Mouse (Mus musculus): Measurements from ENCODE around the gene Fam114a1. TPM values are rescaled to one million over a fixed set of nuclear protein-coding genes. Genes with fewer than 3 reads are reported as not detected.

The Fam114a1 gene
- polyA plus RNA-seq, 1 experiment from 2014 or later = 6.6 TPM

- Histone ChIP-seq H3K9ac (ENCODE audit: low read depth, low read length) (no peak overlapping the region), H3K4me3 (ENCODE audit: low read depth, low read length) (no peak overlapping the region), H3K4me2 (ENCODE audit: low read length) (no peak overlapping the region), H3K27ac (ENCODE audit: low read length) (0 out of 2 replicates have a peak overlapping the region, but pooled peaks have one; percentile 31), H3K4me1 (ENCODE audit: control insufficient read depth, insufficient read depth, low read length) (peaks cover 4% of the 10 kb centered on the region; the same call in 1 of the 2 replicates), H3K9me3 (replicated peaks; ENCODE audit: control insufficient read depth, low read length, poor library complexity, severe bottlenecking) (no peaks in the 10 kb centered on the region), H3K36me3 (ENCODE audit: control insufficient read depth, insufficient read depth, low read length) (no peaks in the 10 kb centered on the region), H3K27me3 (ENCODE audit: control insufficient read depth, insufficient read depth, low read depth, low read length) (no peaks in the 10 kb centered on the region)
- peak; percentile 79 for ATAC-seq
- WGBS = 56% methylated on average over 7 of the region's 7 CpGs
Observed at GRCm38 (mm10) chr5:65019823-65020222, 50.0 kb downstream of the Fam114a1 start.

- no peak overlapping the region for H3K27ac ChIP-seq (ENCODE audit: low read length)
- H3K9ac ChIP-seq (ENCODE audit: low read depth, low read length) = no peak overlapping the region
- H3K4me3 ChIP-seq (ENCODE audit: low read depth, low read length) = no peak overlapping the region
- WGBS = 95% methylated on average over 4 of the region's 4 CpGs
- H3K4me1 ChIP-seq (ENCODE audit: control insufficient read depth, insufficient read depth, low read length) = peaks cover 4% of the 10 kb centered on the region; the same call in 1 of the 2 replicates
- no peaks in the 10 kb centered on the region for H3K9me3 ChIP-seq (replicated peaks; ENCODE audit: control insufficient read depth, low read length, poor library complexity, severe bottlenecking)
- ATAC-seq = no peak
- no peaks in the 10 kb centered on the region for H3K36me3 ChIP-seq (ENCODE audit: control insufficient read depth, insufficient read depth, low read length)
- no peaks in the 10 kb centered on the region for H3K27me3 ChIP-seq (ENCODE audit: control insufficient read depth, insufficient read depth, low read depth, low read length)
- H3K4me2 ChIP-seq (ENCODE audit: low read length) = no peak overlapping the region
Observed at GRCm38 (mm10) chr5:65022006-65022405, 52.1 kb downstream of the Fam114a1 start.

- H3K4me1 ChIP-seq (ENCODE audit: control insufficient read depth, insufficient read depth, low read length) = peaks cover 8% of the 10 kb centered on the region; the same call in 1 of the 2 replicates
- ATAC-seq = no peak
- H3K9me3 ChIP-seq (replicated peaks; ENCODE audit: control insufficient read depth, low read length, poor library complexity, severe bottlenecking) = no peaks in the 10 kb centered on the region
- no peak overlapping the region for H3K4me3 ChIP-seq (ENCODE audit: low read depth, low read length)
- 80% methylated on average over 2 of the region's 2 CpGs for WGBS
- no peak overlapping the region for H3K27ac ChIP-seq (ENCODE audit: low read length)
- no peaks in the 10 kb centered on the region for H3K27me3 ChIP-seq (ENCODE audit: control insufficient read depth, insufficient read depth, low read depth, low read length)
- H3K4me2 ChIP-seq (ENCODE audit: low read length) = no peak overlapping the region
- H3K36me3 ChIP-seq (ENCODE audit: control insufficient read depth, insufficient read depth, low read length) = no peaks in the 10 kb centered on the region
- H3K9ac ChIP-seq (ENCODE audit: low read depth, low read length) = no peak overlapping the region
Observed at GRCm38 (mm10) chr5:65024641-65025040, 54.8 kb downstream of the Fam114a1 start.

- no peak for ATAC-seq
- Histone ChIP-seq H3K27ac (ENCODE audit: low read length) (no peak overlapping the region), H3K36me3 (ENCODE audit: control insufficient read depth, insufficient read depth, low read length) (no peaks in the 10 kb centered on the region), H3K27me3 (ENCODE audit: control insufficient read depth, insufficient read depth, low read depth, low read length) (no peaks in the 10 kb centered on the region), H3K4me2 (ENCODE audit: low read length) (no peak overlapping the region), H3K9me3 (replicated peaks; ENCODE audit: control insufficient read depth, low read length, poor library complexity, severe bottlenecking) (no peaks in the 10 kb centered on the region), H3K9ac (ENCODE audit: low read depth, low read length) (no peak overlapping the region), H3K4me1 (ENCODE audit: control insufficient read depth, insufficient read depth, low read length) (0 out of 2 replicates have a peak, but pooled peaks cover 4% of the 10 kb centered on the region), H3K4me3 (ENCODE audit: low read depth, low read length) (no peak overlapping the region)
- 62% methylated on average over 6 of the region's 6 CpGs for WGBS
Observed at GRCm38 (mm10) chr5:65025916-65026315, 56.0 kb downstream of the Fam114a1 start.

- 67% methylated on average over 9 of the region's 9 CpGs for WGBS
- no peak for ATAC-seq
- H3K27ac ChIP-seq (ENCODE audit: low read length) = no peak overlapping the region
- H3K4me3 ChIP-seq (ENCODE audit: low read depth, low read length) = no peak overlapping the region
- H3K4me2 ChIP-seq (ENCODE audit: low read length) = no peak overlapping the region
- H3K9me3 ChIP-seq (replicated peaks; ENCODE audit: control insufficient read depth, low read length, poor library complexity, severe bottlenecking) = no peaks in the 10 kb centered on the region
- H3K27me3 ChIP-seq (ENCODE audit: control insufficient read depth, insufficient read depth, low read depth, low read length) = no peaks in the 10 kb centered on the region
- no peak overlapping the region for H3K9ac ChIP-seq (ENCODE audit: low read depth, low read length)
- H3K36me3 ChIP-seq (ENCODE audit: control insufficient read depth, insufficient read depth, low read length) = no peaks in the 10 kb centered on the region
- 0 out of 2 replicates have a peak, but pooled peaks cover 4% of the 10 kb centered on the region for H3K4me1 ChIP-seq (ENCODE audit: control insufficient read depth, insufficient read depth, low read length)
Observed at GRCm38 (mm10) chr5:65026776-65027175, 56.9 kb downstream of the Fam114a1 start.

GRCm38 (mm10) chr5:65028019-65028418 lies 58.1 kb downstream of the Fam114a1 start:
- 37% methylated on average over 9 of the region's 9 CpGs for WGBS
- Histone ChIP-seq H3K4me1 (ENCODE audit: control insufficient read depth, insufficient read depth, low read length) (0 out of 2 replicates have a peak, but pooled peaks cover 4% of the 10 kb centered on the region), H3K9ac (ENCODE audit: low read depth, low read length) (peak overlapping the region; percentile 18; the same call in 1 of the 2 replicates), H3K27me3 (ENCODE audit: control insufficient read depth, insufficient read depth, low read depth, low read length) (no peaks in the 10 kb centered on the region), H3K4me2 (ENCODE audit: low read length) (no peak overlapping the region), H3K4me3 (ENCODE audit: low read depth, low read length) (no peak overlapping the region), H3K36me3 (ENCODE audit: control insufficient read depth, insufficient read depth, low read length) (no peaks in the 10 kb centered on the region), H3K27ac (ENCODE audit: low read length) (peak overlapping the region; percentile 23), H3K9me3 (replicated peaks; ENCODE audit: control insufficient read depth, low read length, poor library complexity, severe bottlenecking) (no peaks in the 10 kb centered on the region)
- peak; percentile 52 for ATAC-seq

GRCm38 (mm10) chr5:65036597-65036996 lies 66.7 kb downstream of the Fam114a1 start:
- H3K36me3 ChIP-seq (ENCODE audit: control insufficient read depth, insufficient read depth, low read length) = no peaks in the 10 kb centered on the region
- H3K27me3 ChIP-seq (ENCODE audit: control insufficient read depth, insufficient read depth, low read depth, low read length) = no peaks in the 10 kb centered on the region
- H3K4me2 ChIP-seq (ENCODE audit: low read length) = no peak overlapping the region
- WGBS = 54% methylated on average over 13 of the region's 13 CpGs
- H3K9me3 ChIP-seq (replicated peaks; ENCODE audit: control insufficient read depth, low read length, poor library complexity, severe bottlenecking) = no peaks in the 10 kb centered on the region
- ATAC-seq = peak; percentile 69
- H3K4me1 ChIP-seq (ENCODE audit: control insufficient read depth, insufficient read depth, low read length) = peaks cover 7% of the 10 kb centered on the region; the same call in 1 of the 2 replicates
- H3K27ac ChIP-seq (ENCODE audit: low read length) = peak overlapping the region; percentile 28; the same call in 1 of the 2 replicates
- H3K4me3 ChIP-seq (ENCODE audit: low read depth, low read length) = no peak overlapping the region
- no peak overlapping the region for H3K9ac ChIP-seq (ENCODE audit: low read depth, low read length)

- no peak overlapping the region for H3K4me3 ChIP-seq (ENCODE audit: low read depth, low read length)
- WGBS = 73% methylated on average over 9 of the region's 9 CpGs
- H3K36me3 ChIP-seq (ENCODE audit: control insufficient read depth, insufficient read depth, low read length) = no peaks in the 10 kb centered on the region
- peaks cover 7% of the 10 kb centered on the region; the same call in 1 of the 2 replicates for H3K4me1 ChIP-seq (ENCODE audit: control insufficient read depth, insufficient read depth, low read length)
- no peaks in the 10 kb centered on the region for H3K27me3 ChIP-seq (ENCODE audit: control insufficient read depth, insufficient read depth, low read depth, low read length)
- no peak overlapping the region for H3K9ac ChIP-seq (ENCODE audit: low read depth, low read length)
- no peaks in the 10 kb centered on the region for H3K9me3 ChIP-seq (replicated peaks; ENCODE audit: control insufficient read depth, low read length, poor library complexity, severe bottlenecking)
- peak overlapping the region; percentile 23; the same call in 1 of the 2 replicates for H3K27ac ChIP-seq (ENCODE audit: low read length)
- H3K4me2 ChIP-seq (ENCODE audit: low read length) = no peak overlapping the region
- ATAC-seq = 0 out of 2 replicates have a peak, but pooled peaks have one; percentile 16
Observed at GRCm38 (mm10) chr5:65038305-65038704, 68.4 kb downstream of the Fam114a1 start.

- Histone ChIP-seq H3K9me3 (replicated peaks; ENCODE audit: control insufficient read depth, low read length, poor library complexity, severe bottlenecking) (no peaks in the 10 kb centered on the region), H3K4me2 (ENCODE audit: low read length) (no peak overlapping the region), H3K9ac (ENCODE audit: low read depth, low read length) (no peak overlapping the region), H3K27me3 (ENCODE audit: control insufficient read depth, insufficient read depth, low read depth, low read length) (no peaks in the 10 kb centered on the region), H3K4me3 (ENCODE audit: low read depth, low read length) (no peak overlapping the region), H3K36me3 (ENCODE audit: control insufficient read depth, insufficient read depth, low read length) (no peaks in the 10 kb centered on the region), H3K27ac (ENCODE audit: low read length) (no peak overlapping the region), H3K4me1 (ENCODE audit: control insufficient read depth, insufficient read depth, low read length) (peaks cover 7% of the 10 kb centered on the region; the same call in 1 of the 2 replicates)
- 73% methylated on average over 11 of the region's 11 CpGs for whole genome bisulfite sequencing
- ATAC-seq = no peak
Observed at GRCm38 (mm10) chr5:65038811-65039571, 69.1 kb downstream of the Fam114a1 start.

Measured in midbrain, embryonic 16.5 days (tissue).